Mouse (Mus musculus) heart, adult 2 months (tissue): Measurements from ENCODE around the gene 2610001J05Rik. TPM values are rescaled to one million over a fixed set of nuclear protein-coding genes. Genes with fewer than 3 reads are reported as not detected.

ENCODE experiments used
- DNase-seq, 2 experiments: peaks; one replicate each; pipeline ENCODE4 v3.0.0; 2021
- H3K27ac ChIP-seq: fragments of 200-600 bp; 2 replicates; pipeline ENCODE4 v1.8.1; 2022
- H3K27me3 ChIP-seq: fragments of 200-500 bp; 2 replicates; pipeline ENCODE4 v1.6.1; 2012; ENCODE audit warnings: mild to moderate bottlenecking, low read length, inconsistent platforms, mixed read lengths; ENCODE audit not compliant: control insufficient read depth, insufficient read depth
- H3K36me3 ChIP-seq: fragments of 200-500 bp; 2 replicates; pipeline ENCODE4 v1.6.1; 2012; ENCODE audit warnings: low read length, inconsistent platforms; ENCODE audit not compliant: control insufficient read depth, insufficient read depth
- H3K4me1 ChIP-seq: fragments of 200-500 bp; 2 replicates; pipeline ENCODE4 v1.6.1; 2011; ENCODE audit warnings: low read length; ENCODE audit not compliant: control insufficient read depth, insufficient read depth
- H3K4me3 ChIP-seq: fragments of 200-600 bp; 2 replicates; pipeline ENCODE4 v1.8.1; 2022
- H3K79me2 ChIP-seq: fragments of 200-500 bp; replicated peaks from 2 replicates; pipeline ENCODE4 v1.6.1; 2012; ENCODE audit warnings: mild to moderate bottlenecking, inconsistent platforms, low read length, moderate library complexity, mixed read lengths; ENCODE audit not compliant: control insufficient read depth, insufficient read depth
- H3K9ac ChIP-seq: fragments of 200-500 bp; 2 replicates; pipeline ENCODE4 v1.6.1; 2012; ENCODE audit warnings: low read depth, mild to moderate bottlenecking, control low read depth, inconsistent platforms, low read length, mixed read lengths
- CTCF ChIP-seq: fragments of 200-600 bp; IDR thresholded peaks from 2 replicates; pipeline ENCODE4 v1.8.1; 2022; ENCODE audit warnings: antibody characterized with exemption, mild to moderate bottlenecking, moderate library complexity
- EP300 ChIP-seq: fragments of 200-500 bp; IDR thresholded peaks from 2 replicates; pipeline ENCODE4 v1.6.1; 2011; ENCODE audit warnings: low read depth, low read length, control low read depth; ENCODE audit not compliant: insufficient read depth
- POLR2A ChIP-seq: fragments of 200-500 bp; IDR thresholded peaks from 2 replicates; pipeline ENCODE4 v1.6.1; 2011; ENCODE audit warnings: mild to moderate bottlenecking, low read depth, low read length, control low read depth; ENCODE audit not compliant: insufficient read depth
- WGBS: fragments of 180-500 bp; shearing (Covaris S2); methylation state at CpG from one replicate; pipeline ENCODE4 v1.1.7; 2018; 5-methylcytosine and 5-hydroxymethylcytosine counted together
- intact Hi-C: fragments of 180-260 bp; cut with DNase I; formaldehyde crosslinking; loops from one replicate; pipeline ENCODE4 v1.15.1; 2025
- polyA plus RNA-seq: library from polyadenylated mRNA; depleted of rRNA; stranded (reverse); fragments of >200 nt; gene quantifications from 2 replicates; pipeline ENCODE4 v1.2.3, GENCODE M21; 2012
- total RNA-seq, 2 experiments: library from RNA; stranded (reverse); gene quantifications; 2 replicates each; pipeline ENCODE4 v1.2.3; 2021

2610001J05Rik gene
- total and polyA plus RNA-seq, 3 experiments = 36.5 to 45.9 (median 40.5) TPM

DNA sequence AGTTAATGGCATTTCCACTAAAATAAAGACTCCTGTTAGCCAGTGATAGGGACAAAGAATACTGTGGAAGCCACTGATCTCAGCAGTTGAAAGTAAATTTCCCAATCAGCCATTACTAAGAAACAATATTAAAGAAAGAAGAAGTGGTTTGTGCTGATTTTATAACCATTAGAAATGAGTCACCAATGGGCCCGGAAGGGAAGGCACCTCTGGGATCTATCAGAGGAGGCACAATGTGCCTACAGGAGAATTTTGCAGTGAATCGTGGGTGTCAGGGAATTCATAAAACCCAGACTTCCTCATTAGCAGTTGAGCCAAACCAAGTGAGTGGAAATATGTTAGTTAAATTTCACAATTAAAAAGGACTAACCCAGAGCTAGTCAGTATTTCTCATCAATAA is 2.6 kb upstream of the 2610001J05Rik start:
- intact Hi-C loops = no loop called here
- no peaks in the 10 kb centered on the region for H3K79me2 ChIP-seq
- H3K4me3 ChIP-seq = no peak overlapping the region

DNA sequence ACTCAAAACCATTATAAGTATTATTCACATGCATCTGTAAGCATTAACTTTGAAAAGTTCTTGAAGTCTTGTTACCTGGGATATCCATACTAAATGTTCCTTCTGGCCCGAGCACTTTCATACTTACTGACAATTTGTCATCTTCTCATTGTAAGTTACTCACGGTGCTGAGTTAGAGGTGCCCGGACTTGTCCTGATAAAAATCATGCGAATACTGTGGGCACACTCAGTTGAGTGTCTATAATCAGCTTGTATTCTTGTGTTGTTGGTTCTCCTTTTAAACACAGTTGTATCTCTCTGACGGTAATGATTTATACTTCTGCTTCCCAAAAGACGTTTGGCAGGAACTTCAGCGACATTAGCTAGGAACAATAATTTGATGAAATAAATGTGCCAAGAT is 758 bp upstream of the 2610001J05Rik start:
- H3K36me3 ChIP-seq = peaks cover 8% of the 10 kb centered on the region
- no peaks in the 10 kb centered on the region for H3K79me2 ChIP-seq
- peak overlapping the region; percentile 88 for H3K27ac ChIP-seq
- TF ChIP-seq EP300 (no peak), POLR2A (no peak), CTCF (no peak)
- WGBS = 45% methylated on average over 7 of the region's 7 CpGs
- H3K4me1 ChIP-seq = peaks cover 3% of the 10 kb centered on the region
- intact Hi-C loops = no loop called here
- H3K4me3 ChIP-seq = peak overlapping the region; percentile 84
- H3K27me3 ChIP-seq = no peaks in the 10 kb centered on the region
- no peak overlapping the region for H3K9ac ChIP-seq
- no peak for DNase-seq

More for the DNA sequence above, 2.6 kb upstream of the 2610001J05Rik start:
- no peak for DNase-seq
- WGBS = 82% methylated on average over 2 of the region's 2 CpGs
- Histone ChIP-seq H3K27ac (no peak overlapping the region), H3K36me3 (peaks cover 8% of the 10 kb centered on the region), H3K9ac (no peak overlapping the region), H3K27me3 (no peaks in the 10 kb centered on the region), H3K4me1 (peaks cover 3% of the 10 kb centered on the region)
- no peak for TF ChIP-seq EP300
- TF ChIP-seq CTCF = no peak
- TF ChIP-seq POLR2A = no peak

DNA sequence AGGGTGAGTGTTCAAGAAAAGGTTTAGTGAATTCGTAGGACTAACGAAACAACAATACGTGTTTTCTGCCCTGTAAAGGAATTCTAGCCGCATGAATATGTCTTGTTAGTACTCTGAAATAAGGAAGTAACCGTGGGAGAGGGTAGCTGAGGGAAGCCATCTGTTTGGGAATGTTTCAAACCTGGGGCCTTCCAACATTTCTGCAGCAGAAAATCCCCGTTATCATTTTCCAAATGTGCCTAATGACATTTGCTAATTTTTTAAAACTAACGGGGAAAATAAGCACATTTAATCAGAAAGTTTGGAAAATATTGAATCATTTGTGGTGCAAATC is 274 bp upstream of the 2610001J05Rik start:
- intact Hi-C loops = loop anchor here (2.0 kb wide), 2 partner anchors 195 to 265 kb away; partner anchors contain the start of gene Bmt2
- H3K79me2 ChIP-seq = no peaks in the 10 kb centered on the region
- no peak for DNase-seq
- H3K9ac ChIP-seq = peak overlapping the region; percentile 57; the same call in 1 of the 2 replicates
- H3K36me3 ChIP-seq = peaks cover 8% of the 10 kb centered on the region
- TF ChIP-seq EP300 = no peak
- no peak for TF ChIP-seq CTCF
- TF ChIP-seq POLR2A = no peak
- H3K4me3 ChIP-seq = peak overlapping the region; percentile 84
- H3K27me3 ChIP-seq = no peaks in the 10 kb centered on the region
- peaks cover 3% of the 10 kb centered on the region for H3K4me1 ChIP-seq
- WGBS = 0% methylated on average over 7 of the region's 7 CpGs
- H3K27ac ChIP-seq = peak overlapping the region; percentile 88

GRCm38 (mm10) chr6:13870289-13870741 is 1.0 kb downstream of the 2610001J05Rik start:
- TF ChIP-seq EP300 (no peak), POLR2A (no peak), CTCF (no peak)
- Histone ChIP-seq H3K4me3 (peak overlapping the region; percentile 84), H3K9ac (no peak overlapping the region; the same call in 1 of the 2 replicates), H3K4me1 (peaks cover 3% of the 10 kb centered on the region), H3K27me3 (no peaks in the 10 kb centered on the region), H3K27ac (no peak overlapping the region), H3K36me3 (peaks cover 8% of the 10 kb centered on the region), H3K79me2 (no peaks in the 10 kb centered on the region)
- DNase-seq = peak in 1 of 2 experiments; percentile 4
- WGBS = 42% methylated on average over 12 of the region's 12 CpGs
- intact Hi-C loops = loop anchor here (2.0 kb wide), 2 partner anchors 194 to 264 kb away; partner anchors contain the start of gene Bmt2

DNA sequence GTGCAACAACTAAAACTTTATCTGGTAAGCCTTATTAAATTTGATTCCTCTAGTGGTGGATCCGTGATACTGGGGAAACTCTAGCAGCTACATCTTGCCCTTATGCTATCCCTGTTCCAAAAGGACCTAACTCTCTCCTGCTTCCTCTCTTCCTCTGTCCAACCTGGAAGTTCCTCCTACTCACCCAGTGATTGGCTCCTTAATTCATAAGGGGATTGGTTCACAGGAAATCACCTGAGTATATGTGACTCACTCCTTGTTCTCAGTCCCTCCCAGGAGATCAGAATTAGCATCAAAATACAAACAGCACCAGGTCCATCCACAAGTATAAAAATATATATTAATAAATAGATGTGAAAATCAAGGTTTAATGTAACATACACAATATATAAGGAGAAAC is 10.7 kb downstream of the 2610001J05Rik start:
- DNase-seq = no peak
- no peak overlapping the region for H3K9ac ChIP-seq
- no peak overlapping the region for H3K4me3 ChIP-seq
- H3K36me3 ChIP-seq = no peaks in the 10 kb centered on the region
- WGBS = 40% methylated on average over 1 of the region's 1 CpGs
- H3K27ac ChIP-seq = no peak overlapping the region
- TF ChIP-seq CTCF (no peak), EP300 (no peak), POLR2A (no peak)
- H3K27me3 ChIP-seq = no peaks in the 10 kb centered on the region
- intact Hi-C loops = no loop called here
- H3K79me2 ChIP-seq = no peaks in the 10 kb centered on the region
- no peaks in the 10 kb centered on the region for H3K4me1 ChIP-seq

DNA sequence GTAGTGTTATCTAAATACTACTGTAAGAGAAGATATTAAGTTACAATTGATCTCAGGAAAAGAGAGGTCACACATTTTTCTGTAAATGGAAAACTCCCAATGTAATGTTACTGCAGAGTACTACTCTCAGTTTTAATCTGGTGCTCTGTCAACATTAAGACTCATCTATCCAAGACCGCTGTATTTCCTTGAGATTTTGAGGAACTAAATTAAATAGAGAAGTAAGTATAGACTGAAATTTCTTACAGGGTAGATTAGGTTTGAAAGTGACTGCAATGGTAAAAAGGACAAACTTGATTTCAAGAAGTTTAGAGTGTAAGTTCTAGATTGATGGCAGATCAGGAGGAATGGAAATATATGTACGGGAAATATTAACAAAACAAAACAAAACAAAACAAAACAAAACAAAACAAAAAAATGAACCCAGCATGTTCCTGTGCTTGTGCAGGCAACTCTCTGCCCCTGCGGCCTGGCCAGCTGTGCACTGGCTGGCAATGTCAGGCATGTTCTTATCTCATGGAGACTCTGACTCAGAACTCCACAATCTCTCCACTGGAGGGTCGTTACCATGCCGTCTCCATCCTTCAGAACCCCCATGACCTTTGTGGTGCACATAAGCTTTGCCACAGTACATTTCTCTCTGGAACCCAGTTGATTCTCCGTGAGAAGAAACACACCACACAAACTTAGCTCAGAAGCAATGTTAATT is 11.3 kb downstream of the 2610001J05Rik start:
- 40% methylated on average over 6 of the region's 6 CpGs for WGBS
- no peaks in the 10 kb centered on the region for H3K27me3 ChIP-seq
- H3K36me3 ChIP-seq = no peaks in the 10 kb centered on the region
- TF ChIP-seq EP300 (no peak), CTCF (no peak), POLR2A (no peak)
- no peak overlapping the region for H3K9ac ChIP-seq
- no peak overlapping the region for H3K4me3 ChIP-seq
- no peak overlapping the region for H3K27ac ChIP-seq
- H3K79me2 ChIP-seq = no peaks in the 10 kb centered on the region
- DNase-seq = no peak
- no peaks in the 10 kb centered on the region for H3K4me1 ChIP-seq
- intact Hi-C loops = no loop called here
